Mouse (Mus musculus): ENCODE data around the gene Ercc2.

GRCm38 (mm10) chr7:19404476-19404875 lies 22.7 kb downstream of the Ercc2 start, which contains the start of gene Ckm:
- TF ChIP-seq CTCF (IDR thresholded peaks at IDR 0.05; ENCODE audit: borderline replicate concordance, insufficient read depth, low read length), result no peak
- no peak for TF ChIP-seq POLR2A (IDR thresholded peaks at IDR 0.05; ENCODE audit: low read depth, low read length)

Data from embryonic fibroblast, embryonic 13.5 days (primary cell).